Mouse (Mus musculus) bone marrow macrophage, adult 2 months (primary cell): ENCODE measurements around the gene Map2k1.

Experiments used
- CTCF ChIP-seq: IDR thresholded peaks from 2 replicates; pipeline ENCODE4 v1.5.1; 2012; ENCODE audit warnings: low read depth, mild to moderate bottlenecking, low read length, moderate library complexity
- POLR2A ChIP-seq: IDR thresholded peaks from 2 replicates; pipeline ENCODE4 v1.6.1; 2012; ENCODE audit warnings: mild to moderate bottlenecking, low read depth, low read length, borderline replicate concordance

DNA sequence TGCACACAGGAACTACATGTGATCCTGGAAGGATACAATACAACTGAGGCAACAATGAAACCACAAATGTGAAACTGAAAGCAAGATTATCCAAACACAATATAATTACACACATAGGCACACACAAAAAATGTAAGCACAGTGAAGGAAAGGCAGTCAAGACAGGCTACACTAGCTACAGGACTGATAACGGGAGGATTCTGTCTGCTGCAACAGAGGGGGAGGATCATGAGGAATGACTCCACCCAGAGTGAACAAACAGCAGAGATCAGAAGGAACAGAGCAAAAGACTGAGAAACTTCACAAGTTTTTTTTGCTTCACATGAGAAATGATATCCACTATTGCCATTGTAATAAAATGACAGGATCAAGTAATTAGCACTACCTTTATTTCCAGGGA is 96.8 kb downstream of the Map2k1 start:
- TF ChIP-seq POLR2A (no peak), CTCF (no peak)
